Mouse (Mus musculus) liver, embryonic 15.5 days (tissue): ENCODE results near the gene Hmgb1. TPM values are rescaled to one million over a fixed set of nuclear protein-coding genes. Genes with fewer than 3 reads are reported as not detected.

Experiments
- ATAC-seq: fragments of 200-750 bp; cut with Nextera tagmentation; 2 replicates; pipeline ENCODE4 v1.8.0; 2017; ENCODE audit warnings: moderate number of reproducible peaks, mild to moderate bottlenecking, moderate library complexity; ENCODE audit not compliant: insufficient read depth
- H3K27ac ChIP-seq: fragments of 300-500 bp; sonication (generic); replicated peaks from 2 replicates; pipeline ENCODE4 v1.5.1; 2015; ENCODE audit warnings: mild to moderate bottlenecking, inconsistent platforms
- H3K27me3 ChIP-seq: fragments of 300-500 bp; sonication (generic); 2 replicates; pipeline ENCODE4 v1.6.1; 2015; ENCODE audit warnings: mild to moderate bottlenecking, inconsistent platforms
- H3K36me3 ChIP-seq: fragments of 300-500 bp; sonication (generic); replicated peaks from 2 replicates; pipeline ENCODE4 v1.6.1; 2015; ENCODE audit warnings: moderate library complexity, mild to moderate bottlenecking, inconsistent platforms
- H3K4me1 ChIP-seq: fragments of 300-500 bp; sonication (generic); replicated peaks from 2 replicates; pipeline ENCODE4 v1.6.1; 2015; ENCODE audit warnings: inconsistent platforms
- H3K4me2 ChIP-seq: fragments of 300-500 bp; sonication (generic); 2 replicates; pipeline ENCODE4 v1.6.1; 2015; ENCODE audit warnings: moderate library complexity, mild to moderate bottlenecking, inconsistent platforms
- H3K4me3 ChIP-seq: fragments of 300-500 bp; sonication (generic); replicated peaks from 2 replicates; pipeline ENCODE4 v1.5.1; 2015; ENCODE audit warnings: mild to moderate bottlenecking, inconsistent platforms
- H3K9ac ChIP-seq: fragments of 300-500 bp; sonication (generic); 2 replicates; pipeline ENCODE4 v1.6.1; 2015; ENCODE audit warnings: moderate library complexity, mild to moderate bottlenecking, inconsistent platforms
- H3K9me3 ChIP-seq: fragments of 300-500 bp; sonication (generic); replicated peaks from 2 replicates; pipeline ENCODE4 v1.6.1; 2016; ENCODE audit warnings: inconsistent platforms
- WGBS: fragments of 180-500 bp; shearing (Covaris S2); methylation state at CpG from one replicate; pipeline ENCODE4 v1.1.7; 2015; ENCODE audit warnings: mixed read lengths; ENCODE audit not compliant: insufficient replicate concordance; 5-methylcytosine and 5-hydroxymethylcytosine counted together
- polyA plus RNA-seq: library from polyadenylated mRNA; unstranded; fragments of >200 nt; fragmentation: Nextera tagmentation; extraction: Ambion mirVana; gene quantifications from 2 replicates; pipeline ENCODE4 v1.2.1, GENCODE M21; 2015

The Hmgb1 gene
- polyA plus RNA-seq, 1 experiment from 2014 or later, result 440 TPM

GRCm38 (mm10) chr5:149006362-149007294 is 177.7 kb downstream of the Hmgb1 start:
- Histone ChIP-seq H3K9me3 (no peaks in the 10 kb centered on the region), H3K4me1 (peaks cover 27% of the 10 kb centered on the region), H3K4me3 (peak overlapping the region; percentile 17), H3K4me2 (peak overlapping the region; percentile 59), H3K27me3 (0 out of 2 replicates have a peak, but pooled peaks cover 3% of the 10 kb centered on the region), H3K9ac (peak overlapping the region; percentile 19; the same call in 1 of the 2 replicates), H3K27ac (peak overlapping the region; percentile 20; the same call in 1 of the 2 replicates), H3K36me3 (no peaks in the 10 kb centered on the region)
- peak; percentile 72 for ATAC-seq
- WGBS, result 10% methylated on average over 26 of the region's 26 CpGs

GRCm38 (mm10) chr5:149005701-149006361 is 178.5 kb downstream of the Hmgb1 start:
- Histone ChIP-seq H3K36me3 (no peaks in the 10 kb centered on the region), H3K4me2 (peak overlapping the region; percentile 59), H3K9me3 (no peaks in the 10 kb centered on the region), H3K27ac (no peak overlapping the region), H3K4me1 (peaks cover 27% of the 10 kb centered on the region), H3K9ac (no peak overlapping the region), H3K27me3 (0 out of 2 replicates have a peak, but pooled peaks cover 3% of the 10 kb centered on the region), H3K4me3 (peak overlapping the region; percentile 17)
- 48% methylated on average over 9 of the region's 9 CpGs for WGBS
- no peak for ATAC-seq

- no peak overlapping the region for H3K4me2 ChIP-seq
- no peaks in the 10 kb centered on the region for H3K9me3 ChIP-seq
- 30% methylated on average over 9 of the region's 9 CpGs for WGBS
- no peak overlapping the region for H3K9ac ChIP-seq
- no peak overlapping the region for H3K4me3 ChIP-seq
- H3K4me1 ChIP-seq, result peaks cover 27% of the 10 kb centered on the region
- H3K27ac ChIP-seq, result no peak overlapping the region
- H3K36me3 ChIP-seq, result no peaks in the 10 kb centered on the region
- no peak for ATAC-seq
- H3K27me3 ChIP-seq, result 0 out of 2 replicates have a peak, but pooled peaks cover 3% of the 10 kb centered on the region
Observed at GRCm38 (mm10) chr5:149005083-149005482, 179.2 kb downstream of the Hmgb1 start.

DNA sequence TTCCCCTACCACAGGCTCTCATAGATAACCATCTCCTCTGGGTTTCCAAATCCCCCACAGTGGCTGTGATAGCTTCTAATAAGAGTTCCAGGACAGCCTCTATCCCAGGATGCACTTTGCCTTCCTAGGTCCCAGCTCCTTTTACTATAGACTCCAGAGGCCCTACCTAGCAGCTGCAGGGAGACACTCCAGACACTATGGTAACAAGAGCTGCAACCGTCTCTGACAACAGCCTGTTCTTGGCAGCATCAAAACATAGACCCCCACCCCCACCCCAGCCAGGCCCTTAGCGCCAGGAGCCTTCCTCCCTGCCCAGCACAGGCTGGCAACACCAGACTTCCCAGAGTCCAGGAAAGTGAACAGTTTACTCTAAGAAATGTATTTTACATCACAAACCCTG is 181.2 kb downstream of the Hmgb1 start:
- Histone ChIP-seq H3K4me3 (no peak overlapping the region), H3K27ac (no peak overlapping the region), H3K36me3 (no peaks in the 10 kb centered on the region), H3K4me2 (no peak overlapping the region), H3K27me3 (0 out of 2 replicates have a peak, but pooled peaks cover 3% of the 10 kb centered on the region), H3K9me3 (no peaks in the 10 kb centered on the region), H3K4me1 (peaks cover 30% of the 10 kb centered on the region), H3K9ac (no peak overlapping the region)
- 64% methylated on average over 2 of the region's 2 CpGs for WGBS
- ATAC-seq, result no peak

GRCm38 (mm10) chr5:149002803-149003115 is 181.5 kb downstream of the Hmgb1 start:
- H3K36me3 ChIP-seq, result no peaks in the 10 kb centered on the region
- no peak overlapping the region for H3K4me2 ChIP-seq
- no peak overlapping the region for H3K4me3 ChIP-seq
- peak overlapping the region; percentile 68; the same call in 1 of the 2 replicates for H3K27ac ChIP-seq
- peaks cover 30% of the 10 kb centered on the region for H3K4me1 ChIP-seq
- WGBS, result 66% methylated on average over 6 of the region's 6 CpGs
- H3K9ac ChIP-seq, result no peak overlapping the region
- no peaks in the 10 kb centered on the region for H3K9me3 ChIP-seq
- ATAC-seq, result no peak
- H3K27me3 ChIP-seq, result 0 out of 2 replicates have a peak, but pooled peaks cover 3% of the 10 kb centered on the region

- no peak overlapping the region for H3K4me3 ChIP-seq
- 0 out of 2 replicates have a peak overlapping the region, but pooled peaks have one; percentile 3 for H3K4me2 ChIP-seq
- H3K9me3 ChIP-seq, result no peaks in the 10 kb centered on the region
- ATAC-seq, result no peak
- no peak overlapping the region for H3K9ac ChIP-seq
- no peaks in the 10 kb centered on the region for H3K36me3 ChIP-seq
- H3K4me1 ChIP-seq, result peaks cover 26% of the 10 kb centered on the region
- 0 out of 2 replicates have a peak, but pooled peaks cover 3% of the 10 kb centered on the region for H3K27me3 ChIP-seq
- WGBS, result 64% methylated on average over 20 of the region's 20 CpGs
- peak overlapping the region; percentile 68 for H3K27ac ChIP-seq
Observed at GRCm38 (mm10) chr5:149002034-149002802, 182.1 kb downstream of the Hmgb1 start.

DNA sequence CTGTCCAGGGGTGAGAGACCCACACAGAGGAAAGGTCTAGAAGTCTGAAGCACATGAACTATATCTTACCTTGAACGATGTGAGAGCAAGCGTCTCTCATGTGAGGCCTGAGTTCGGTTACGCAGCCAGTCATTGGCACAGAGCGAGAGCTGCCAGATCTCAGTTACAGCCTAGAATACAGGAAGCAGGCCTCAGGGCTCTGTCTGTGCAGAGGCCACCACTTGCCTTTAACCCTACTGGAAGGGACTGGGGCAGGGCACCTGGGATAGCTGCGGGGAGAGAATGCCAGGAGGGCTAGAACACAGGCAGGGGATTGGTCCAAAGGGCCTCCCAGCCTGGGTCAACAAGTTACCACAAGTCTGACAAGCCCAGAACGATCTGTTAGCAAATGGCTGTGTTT is 184.5 kb downstream of the Hmgb1 start:
- ATAC-seq, result no peak
- H3K9me3 ChIP-seq, result no peaks in the 10 kb centered on the region
- H3K4me3 ChIP-seq, result no peak overlapping the region
- H3K4me2 ChIP-seq, result no peak overlapping the region
- no peak overlapping the region for H3K9ac ChIP-seq
- no peaks in the 10 kb centered on the region for H3K27me3 ChIP-seq
- H3K36me3 ChIP-seq, result no peaks in the 10 kb centered on the region
- H3K4me1 ChIP-seq, result peaks cover 26% of the 10 kb centered on the region
- 75% methylated on average over 7 of the region's 7 CpGs for WGBS
- H3K27ac ChIP-seq, result no peak overlapping the region

- no peak overlapping the region for H3K4me2 ChIP-seq
- no peak overlapping the region for H3K4me3 ChIP-seq
- no peaks in the 10 kb centered on the region for H3K27me3 ChIP-seq
- 73% methylated on average over 14 of the region's 14 CpGs for WGBS
- H3K9me3 ChIP-seq, result no peaks in the 10 kb centered on the region
- no peaks in the 10 kb centered on the region for H3K36me3 ChIP-seq
- no peak overlapping the region for H3K9ac ChIP-seq
- H3K4me1 ChIP-seq, result peaks cover 34% of the 10 kb centered on the region
- H3K27ac ChIP-seq, result no peak overlapping the region
- ATAC-seq, result no peak
Observed at GRCm38 (mm10) chr5:148998512-148998911, 185.8 kb downstream of the Hmgb1 start.

GRCm38 (mm10) chr5:148996709-148997037 is 187.6 kb downstream of the Hmgb1 start:
- no peaks in the 10 kb centered on the region for H3K36me3 ChIP-seq
- 73% methylated on average over 4 of the region's 4 CpGs for WGBS
- H3K9ac ChIP-seq, result no peak overlapping the region
- H3K27ac ChIP-seq, result no peak overlapping the region
- H3K9me3 ChIP-seq, result no peaks in the 10 kb centered on the region
- H3K4me2 ChIP-seq, result no peak overlapping the region
- no peak for ATAC-seq
- no peak overlapping the region for H3K4me3 ChIP-seq
- H3K27me3 ChIP-seq, result no peaks in the 10 kb centered on the region
- peaks cover 28% of the 10 kb centered on the region for H3K4me1 ChIP-seq
